Mouse (Mus musculus) WW6 (cell line): ENCODE measurements around the gene Mpdz.

ENCODE experiments used
- DNase-seq: peaks from one replicate; pipeline ENCODE4 v3.0.0-alpha.2; 2013; ENCODE audit warnings: low read depth, low spot score

Mpdz gene

GRCm38 (mm10) chr4:81392869-81393268, 49.7 kb downstream of the Mpdz start:
- DNase-seq: no peak

GRCm38 (mm10) chr4:81389263-81389662, 53.4 kb downstream of the Mpdz start:
- DNase-seq: no peak

- no peak for DNase-seq
These were observed 55.0 kb downstream of the Mpdz start for GRCm38 (mm10) chr4:81387644-81388043.

GRCm38 (mm10) chr4:81372355-81372754, 70.3 kb downstream of the Mpdz start:
- no peak for DNase-seq

- no peak for DNase-seq
These were observed 91.2 kb downstream of the Mpdz start for GRCm38 (mm10) chr4:81351368-81351767.

GRCm38 (mm10) chr4:81348646-81349045, 94.0 kb downstream of the Mpdz start:
- DNase-seq: no peak

- DNase-seq: no peak
These were observed 97.5 kb downstream of the Mpdz start for GRCm38 (mm10) chr4:81345141-81345540.

- no peak for DNase-seq
These were observed 109.0 kb downstream of the Mpdz start for GRCm38 (mm10) chr4:81333628-81333991.

- DNase-seq: no peak
These were observed 109.6 kb downstream of the Mpdz start for GRCm38 (mm10) chr4:81332901-81333627.

- DNase-seq: no peak
These were observed 110.2 kb downstream of the Mpdz start for GRCm38 (mm10) chr4:81332439-81332841.

GRCm38 (mm10) chr4:81327694-81328093, 114.9 kb downstream of the Mpdz start:
- DNase-seq: no peak

GRCm38 (mm10) chr4:81323853-81324252, 118.8 kb downstream of the Mpdz start:
- no peak for DNase-seq

GRCm38 (mm10) chr4:81322232-81322631, 120.4 kb downstream of the Mpdz start:
- DNase-seq: no peak

- no peak for DNase-seq
These were observed 128.0 kb downstream of the Mpdz start for GRCm38 (mm10) chr4:81314618-81315017.

- DNase-seq: no peak
These were observed 129.4 kb downstream of the Mpdz start for GRCm38 (mm10) chr4:81313246-81313645.

GRCm38 (mm10) chr4:81310168-81310474, 132.5 kb downstream of the Mpdz start:
- no peak for DNase-seq

- no peak for DNase-seq
These were observed 133.0 kb downstream of the Mpdz start for GRCm38 (mm10) chr4:81309473-81310167.

- no peak for DNase-seq
These were observed 134.9 kb downstream of the Mpdz start for GRCm38 (mm10) chr4:81307596-81308265.

GRCm38 (mm10) chr4:81302056-81302455, 140.6 kb downstream of the Mpdz start:
- DNase-seq: no peak

GRCm38 (mm10) chr4:81298384-81298783, 144.2 kb downstream of the Mpdz start:
- DNase-seq: no peak

- no peak for DNase-seq
These were observed 149.3 kb downstream of the Mpdz start for GRCm38 (mm10) chr4:81293309-81293708.

GRCm38 (mm10) chr4:81285564-81285963, 157.1 kb downstream of the Mpdz start:
- DNase-seq: no peak

- DNase-seq: no peak
These were observed 159.0 kb downstream of the Mpdz start for GRCm38 (mm10) chr4:81283611-81284010.
